Mouse (Mus musculus) adrenal gland, adult 18-20 months (tissue): ENCODE results near the gene Btf3l4. TPM values are rescaled to one million over a fixed set of nuclear protein-coding genes. Genes with fewer than 3 reads are reported as not detected.

ENCODE experiments used
- DNase-seq, 2 experiments: peaks; one replicate each; pipeline ENCODE4 v3.0.0; 2021 to 2022; ENCODE audit warnings: low spot score in 2 of 2
- long read RNA-seq, 2 experiments: library from polyadenylated mRNA; stranded (forward); transcript quantifications; one replicate each; pipeline ENCODE4 v2.0.0; 2021
- total RNA-seq, 2 experiments: library from RNA; stranded (reverse); gene quantifications; 1 replicate in 1 of 2; 2 replicates in 1 of 2; pipeline ENCODE4 v1.2.3; 2021

Gene Btf3l4
- total RNA-seq: 100 to 1,000 TPM; 115 to 126 TPM
- long read RNA-seq, experiment 1, transcript Btf3l4-204 (6 exons, 3,141 nt): major isoform, 26 of 30 reads
- long read RNA-seq, experiment 1, partial matches to known transcripts: 1 of 30 reads
- long read RNA-seq, experiment 1, other reads (novel, unspliced or antisense): 2 of 30 reads
- long read RNA-seq, experiment 2, transcript Btf3l4-203 (6 exons, 1,033 nt): minor isoform, 10 of 153 reads
- long read RNA-seq, experiment 2, transcript Btf3l4-204 (6 exons, 3,141 nt): major isoform, 131 of 153 reads
- long read RNA-seq, experiment 2, partial matches to known transcripts: 3 of 153 reads
- long read RNA-seq, experiment 2, other reads (novel, unspliced or antisense): 7 of 153 reads

DNA sequence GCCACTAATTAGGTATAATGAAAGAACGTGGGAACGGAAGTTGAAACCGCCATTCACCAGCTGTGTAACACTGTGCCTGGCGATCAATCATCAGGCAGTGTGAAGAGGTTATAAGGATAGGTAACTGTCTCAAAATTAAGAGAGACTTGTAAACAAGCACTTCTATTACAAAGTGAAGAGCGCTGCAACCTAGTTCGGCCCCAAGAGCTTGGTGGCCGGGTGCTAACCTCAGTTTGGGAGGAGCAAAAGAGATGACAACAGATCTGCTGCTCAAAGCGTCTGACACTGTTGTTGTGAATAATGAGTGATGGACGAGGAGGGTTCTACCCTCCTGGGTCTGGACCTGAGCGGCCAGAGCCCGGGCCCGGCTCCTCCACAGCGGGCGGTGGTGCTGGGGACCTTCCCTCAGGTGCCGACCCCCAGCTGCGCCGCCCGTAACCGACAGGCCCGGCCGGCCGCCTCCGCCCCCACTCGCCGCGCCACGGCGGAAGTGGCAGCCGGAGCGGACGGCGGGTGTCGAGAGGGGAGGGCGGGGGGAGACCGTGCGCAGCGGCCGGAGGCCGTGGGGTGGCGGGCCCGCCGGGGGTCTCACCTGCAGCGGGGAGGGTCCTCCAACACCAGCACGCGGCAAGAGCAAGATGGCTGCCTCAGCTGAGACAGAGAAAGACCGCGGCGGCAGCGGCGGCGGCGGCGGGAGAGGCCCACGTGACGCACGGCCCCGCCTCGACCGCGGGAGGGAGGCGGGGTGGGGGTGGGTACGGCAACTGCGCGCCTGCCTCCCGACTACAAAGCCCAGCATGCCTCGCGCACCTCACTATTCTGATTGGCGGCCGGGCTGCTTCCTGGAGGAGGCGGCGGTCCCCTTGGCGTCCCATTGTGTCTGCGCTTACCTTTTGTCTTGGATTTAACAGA is at the start of gene Btf3l4:
Gene Btf3l4 (minus strand): TSS at position 699 of the 912 bp plus-strand sequence.
- peak; percentile 83 to 85 for DNase-seq

DNA sequence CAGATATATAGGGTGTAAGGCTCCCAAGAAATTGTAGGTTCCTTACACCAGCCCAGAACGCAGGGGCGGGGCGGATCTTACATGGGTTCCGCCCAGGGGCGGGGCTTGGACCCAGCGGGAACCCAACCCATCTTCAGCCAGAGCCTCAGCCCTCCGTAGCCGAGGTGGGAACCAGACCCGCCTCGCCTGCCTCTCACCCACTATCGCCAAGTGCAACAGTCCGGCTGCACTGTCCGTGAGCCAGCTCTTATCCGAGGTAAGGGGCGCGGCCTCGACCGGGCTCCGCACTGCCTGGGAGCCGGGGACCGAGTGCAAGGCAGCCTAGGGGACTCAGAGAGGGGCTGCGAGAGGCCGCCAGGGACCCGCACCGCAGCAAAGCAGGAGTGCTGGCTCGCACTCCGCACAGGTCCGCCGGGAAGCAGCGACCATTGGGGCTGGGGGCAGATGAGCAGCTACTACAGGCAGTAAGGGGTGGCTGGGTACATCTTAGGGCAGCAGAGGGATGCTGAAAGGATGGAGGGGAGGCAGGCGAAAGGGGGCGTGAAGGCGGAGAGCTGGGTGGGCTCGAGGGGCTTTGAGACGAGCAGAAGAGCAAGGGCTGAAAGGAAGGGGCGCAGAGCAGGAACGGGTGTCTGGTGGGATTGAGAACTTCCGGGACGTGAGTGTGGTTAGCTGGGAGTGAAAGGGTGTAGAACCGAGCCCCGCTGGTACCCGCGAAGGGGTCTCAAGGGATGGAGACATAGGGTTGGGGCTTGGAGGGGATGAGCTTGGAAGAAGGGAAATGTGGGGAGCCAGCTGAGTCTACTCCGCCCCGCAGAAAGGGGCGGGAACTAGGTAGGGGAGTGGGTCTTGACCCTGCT is 45.8 kb upstream of the Btf3l4 start, which contains the start of gene Rab3b:
Gene Rab3b (plus strand): TSS at position 101 of the 860 bp plus-strand sequence.
- peak; percentile 44 to 53 for DNase-seq

GRCm38 (mm10) chr4:108877901-108878300 is 44.5 kb upstream of the Btf3l4 start:
- DNase-seq: no peak

- no peak for DNase-seq
These were observed 40.3 kb upstream of the Btf3l4 start for GRCm38 (mm10) chr4:108873746-108874145.

GRCm38 (mm10) chr4:108869730-108870374 is 36.4 kb upstream of the Btf3l4 start:
- peak; percentile 71 to 84 for DNase-seq

GRCm38 (mm10) chr4:108866806-108867205 is 33.4 kb upstream of the Btf3l4 start:
- DNase-seq: no peak

DNA sequence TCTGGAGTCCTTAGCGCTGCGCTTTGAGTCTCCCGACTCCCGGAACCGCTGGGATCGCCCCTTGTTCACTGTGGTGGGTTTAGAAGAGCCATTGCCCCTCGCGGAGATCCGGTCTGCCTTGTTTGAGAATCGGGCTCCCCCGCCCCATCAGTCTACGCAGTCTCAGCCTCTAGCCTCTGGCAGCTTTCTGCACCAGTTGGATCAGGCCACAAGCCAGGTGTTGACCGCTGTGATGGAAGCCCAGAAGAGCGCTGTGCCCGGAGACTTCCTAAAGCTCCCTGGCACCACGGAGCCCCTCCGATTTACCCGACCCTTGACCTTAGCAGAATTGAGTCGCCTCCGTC is 15.1 kb upstream of the Btf3l4 start, which contains the start of gene A730015C16Rik:
Gene A730015C16Rik (minus strand): TSS at position 115 of the 344 bp plus-strand sequence.
- no peak for DNase-seq

GRCm38 (mm10) chr4:108847715-108848504 is 14.5 kb upstream of the Btf3l4 start, which contains the start of gene Kti12:
Kti12 (plus strand) TSS chr4:108847785.
- DNase-seq: peak; percentile 70 to 76

DNA sequence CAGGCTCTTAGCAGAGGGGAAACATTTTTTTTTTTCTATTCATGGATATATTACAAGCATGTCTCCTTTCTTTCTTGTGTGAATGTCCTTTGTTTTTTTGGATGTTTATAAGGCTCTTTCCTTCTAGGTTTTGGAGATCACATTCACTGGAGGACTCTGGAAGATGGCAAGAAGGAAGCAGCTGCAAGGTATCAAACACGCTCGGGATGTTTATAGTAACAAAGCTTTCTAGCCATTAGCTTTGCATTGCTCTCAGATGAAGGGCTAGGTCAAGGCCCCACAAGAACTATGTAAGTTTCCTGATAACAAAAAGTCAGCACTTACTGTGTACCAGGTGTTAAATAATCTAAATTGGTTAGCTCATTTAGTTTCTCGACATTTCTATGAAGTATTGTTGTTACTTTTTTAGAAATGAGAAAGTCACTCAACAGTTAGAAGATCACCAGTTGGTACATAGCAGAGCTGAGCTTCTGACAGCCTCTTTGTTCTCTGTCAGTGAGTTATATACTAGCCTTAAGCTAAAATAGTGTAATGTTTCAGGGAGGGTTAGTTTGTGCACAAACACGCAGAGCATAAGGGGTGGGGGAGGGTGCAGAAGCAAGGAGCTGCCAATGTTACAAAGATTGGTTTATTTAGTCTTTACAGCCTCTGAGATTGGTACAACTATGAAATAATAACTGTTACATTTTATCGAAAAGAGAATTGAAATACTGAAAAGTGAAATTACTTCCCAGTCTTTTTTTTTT is 12.6 kb upstream of the Btf3l4 start:
- DNase-seq: no peak

- DNase-seq: no peak
These were observed 9.9 kb upstream of the Btf3l4 start for GRCm38 (mm10) chr4:108843336-108843735.

DNA sequence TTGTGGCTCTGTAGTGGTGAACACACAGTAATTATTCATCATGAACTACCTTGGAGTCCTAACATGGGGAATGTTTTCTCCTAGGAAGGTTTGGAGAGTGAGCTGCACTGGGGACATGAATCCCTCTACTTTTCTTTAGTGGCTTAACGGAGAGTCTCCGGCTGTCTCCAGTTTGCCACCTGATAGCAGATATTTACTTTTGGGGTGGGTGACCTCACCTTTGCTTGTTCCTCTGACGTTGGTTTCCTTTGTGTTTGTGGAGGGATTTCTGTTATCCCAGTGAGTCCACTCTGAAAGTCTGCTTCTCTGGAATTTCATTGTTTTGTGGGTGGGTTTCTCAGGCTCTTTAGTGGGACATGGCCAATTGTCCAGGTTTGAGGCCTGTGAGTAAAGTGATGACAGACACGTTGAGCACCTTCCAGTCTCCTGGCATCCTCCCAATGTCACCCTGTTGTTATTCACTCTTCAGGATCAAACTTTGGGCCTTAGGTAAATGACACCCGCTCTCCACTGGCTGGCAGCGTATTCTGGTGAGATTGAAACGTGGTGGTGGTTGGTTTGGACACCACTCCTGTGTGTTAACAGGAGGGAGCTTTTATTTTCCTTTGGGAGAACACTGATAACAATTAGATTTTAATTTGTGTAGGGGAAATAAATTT is 8.6 kb upstream of the Btf3l4 start:
- DNase-seq: no peak

GRCm38 (mm10) chr4:108838031-108838430 is 4.6 kb upstream of the Btf3l4 start:
- no peak for DNase-seq

DNA sequence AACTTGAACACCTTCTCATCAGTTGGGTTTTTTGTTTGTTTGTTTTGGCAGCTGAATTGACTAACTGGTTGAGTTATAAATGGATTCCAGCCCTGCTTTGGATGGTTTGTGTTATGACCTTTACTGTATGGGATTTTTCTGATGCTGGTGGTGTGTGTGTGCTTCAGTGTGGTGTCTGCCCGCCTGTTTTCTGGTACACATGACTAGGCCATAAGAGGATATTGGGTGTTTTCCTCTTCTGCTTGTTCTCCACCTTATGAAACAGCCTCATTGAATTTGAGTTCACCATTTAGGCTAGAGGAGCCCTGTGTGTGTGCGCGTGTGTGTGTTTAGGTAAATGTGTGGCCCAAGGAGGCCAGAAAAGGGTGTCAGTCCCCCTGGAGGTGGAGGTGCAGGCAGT is 2.1 kb upstream of the Btf3l4 start:
- no peak for DNase-seq

- peak in 1 of 2 experiments; percentile 10 for DNase-seq
These were observed 1.5 kb upstream of the Btf3l4 start for GRCm38 (mm10) chr4:108834971-108835311.

DNA sequence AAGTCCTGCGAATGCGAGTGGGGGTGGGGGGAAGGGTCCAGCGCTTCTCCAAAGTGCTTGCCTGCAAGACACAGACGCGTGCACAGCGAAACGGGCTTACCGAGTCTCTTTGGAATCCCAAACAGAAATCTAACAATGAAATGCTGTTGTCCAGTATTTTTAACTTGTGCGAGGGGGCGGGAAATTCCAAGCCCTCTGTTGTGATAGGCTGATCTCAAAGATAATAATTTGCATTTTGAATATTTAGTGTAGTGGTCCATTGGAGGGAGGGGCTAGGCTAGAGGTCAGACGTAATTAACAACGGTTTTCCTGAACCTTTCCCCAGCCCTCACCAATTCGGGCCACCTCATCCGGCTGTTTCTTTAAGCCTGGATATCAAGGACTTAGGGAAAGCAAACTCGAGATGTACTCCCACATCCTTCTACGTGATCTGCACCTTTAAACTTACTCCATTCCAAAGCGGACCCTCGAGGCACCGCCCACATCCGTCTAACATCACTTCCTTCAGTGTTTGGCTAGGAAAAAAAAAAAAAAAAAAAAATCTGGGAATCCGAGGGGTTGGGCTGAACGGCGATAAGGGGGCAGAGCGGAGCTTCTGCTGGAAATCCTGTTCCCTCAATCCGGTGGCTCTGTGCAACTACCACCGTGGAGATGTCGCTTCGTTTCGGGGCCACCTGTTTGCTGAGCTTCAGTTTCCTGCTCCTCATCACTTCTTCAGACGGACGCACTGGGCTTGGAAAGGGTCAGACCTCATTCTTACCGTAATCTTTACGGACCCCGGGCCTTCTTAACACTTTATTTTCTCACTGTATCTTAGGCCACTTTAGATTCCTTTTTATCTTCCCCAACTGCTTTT is 929 bp upstream of the Btf3l4 start, which contains the start of gene Txndc12:
Gene Txndc12 (plus strand): TSS at position 487 of the 856 bp plus-strand sequence.
- peak; percentile 65 to 75 for DNase-seq

DNA sequence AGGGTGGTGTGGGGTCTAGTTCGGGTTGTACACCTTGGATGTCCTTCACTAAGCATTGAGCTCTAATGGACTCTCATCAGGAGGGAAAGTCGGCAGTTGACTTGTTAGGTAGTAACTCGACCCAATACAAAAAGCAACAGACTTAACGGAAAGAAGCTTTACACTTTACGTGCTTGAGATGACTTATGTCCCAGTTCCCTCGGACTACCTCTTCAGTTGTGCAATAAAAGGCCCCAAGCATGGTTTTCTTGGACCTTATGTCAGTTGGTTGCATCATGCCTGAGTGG is 357 bp upstream of the Btf3l4 start:
- DNase-seq: no peak

DNA sequence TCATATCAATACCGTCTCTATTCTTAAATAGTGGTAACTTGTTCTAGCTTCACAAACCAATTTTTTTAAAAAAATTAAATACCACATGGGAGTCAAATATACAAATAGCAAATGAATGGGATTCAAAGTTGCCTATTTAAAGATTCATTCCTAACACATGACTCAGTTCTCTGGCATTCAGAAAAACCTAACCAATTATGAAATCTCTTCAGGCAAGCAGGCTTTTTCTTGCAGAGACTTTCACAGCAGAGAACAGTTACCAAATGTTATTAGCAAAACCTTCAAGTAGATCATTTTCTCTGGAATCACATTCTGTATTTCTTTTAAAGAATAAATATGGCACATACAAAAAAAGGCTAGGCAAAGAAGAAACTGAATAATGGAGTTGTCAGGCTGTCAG is 2.7 kb downstream of the Btf3l4 start:
- DNase-seq: no peak

- DNase-seq: no peak
These were observed 6.8 kb downstream of the Btf3l4 start for GRCm38 (mm10) chr4:108826643-108827042.
